Mouse (Mus musculus) midbrain, postnatal 0 days (tissue): Measurements from ENCODE around the gene Pde1c. TPM values are rescaled to one million over a fixed set of nuclear protein-coding genes. Genes with fewer than 3 reads are reported as not detected.

ENCODE experiments used
- ATAC-seq: fragments of 200-750 bp; cut with Nextera tagmentation; 2 replicates; pipeline ENCODE4 v1.8.0; 2017; ENCODE audit warnings: moderate number of reproducible peaks, mild to moderate bottlenecking, moderate TSS enrichment, moderate library complexity; ENCODE audit not compliant: low FRiP score
- DNase-seq: peaks from one replicate; pipeline ENCODE4 v3.0.0-alpha.2; 2015; ENCODE audit warnings: low spot score
- H3K27ac ChIP-seq: fragments of 300-500 bp; sonication (generic); 2 replicates; pipeline ENCODE4 v1.5.1; 2014; ENCODE audit warnings: low read depth, mild to moderate bottlenecking, low read length, mixed read lengths
- H3K27me3 ChIP-seq: fragments of 300-500 bp; sonication (generic); 2 replicates; pipeline ENCODE4 v1.6.1; 2014; ENCODE audit warnings: low read length, control low read depth, mixed read lengths; ENCODE audit not compliant: insufficient read depth
- H3K36me3 ChIP-seq: fragments of 300-500 bp; sonication (generic); 2 replicates; pipeline ENCODE4 v1.6.1; 2014; ENCODE audit warnings: low read length, control low read depth, mixed read lengths; ENCODE audit not compliant: insufficient read depth
- H3K4me1 ChIP-seq: fragments of 300-500 bp; sonication (generic); 2 replicates; pipeline ENCODE4 v1.6.1; 2014; ENCODE audit warnings: mild to moderate bottlenecking, control low read depth, antibody characterized with exemption, low read length, mixed read lengths; ENCODE audit not compliant: insufficient read depth
- H3K4me2 ChIP-seq: fragments of 300-500 bp; sonication (generic); 2 replicates; pipeline ENCODE4 v1.6.1; 2014; ENCODE audit warnings: low read depth, mild to moderate bottlenecking, low read length, mixed read lengths; ENCODE audit not compliant: poor library complexity, severe bottlenecking
- H3K4me3 ChIP-seq: fragments of 300-500 bp; sonication (generic); 2 replicates; pipeline ENCODE4 v1.5.1; 2014; ENCODE audit warnings: low read depth, mild to moderate bottlenecking, low read length, moderate library complexity
- H3K9ac ChIP-seq: fragments of 300-500 bp; sonication (generic); replicated peaks from 2 replicates; pipeline ENCODE4 v1.6.1; 2014; ENCODE audit warnings: mild to moderate bottlenecking, low read length, moderate library complexity, mixed read lengths; ENCODE audit not compliant: poor library complexity, severe bottlenecking
- H3K9me3 ChIP-seq: fragments of 300-500 bp; sonication (generic); 2 replicates; pipeline ENCODE4 v1.6.1; 2016; ENCODE audit warnings: low read length, control low read depth
- CTCF ChIP-seq: IDR thresholded peaks from 2 replicates; pipeline ENCODE4 v1.5.1; 2016; ENCODE audit warnings: antibody characterized with exemption, mild to moderate bottlenecking
- WGBS: fragments of 180-500 bp; shearing (Covaris S2); extraction: QIAGEN DNeasy Blood & Tissue Kit; methylation state at CpG from one replicate; pipeline ENCODE4 v1.1.7; 2014; 5-methylcytosine and 5-hydroxymethylcytosine counted together
- polyA plus RNA-seq: library from polyadenylated mRNA; unstranded; fragments of >200 nt; fragmentation: Nextera tagmentation; extraction: Ambion mirVana; gene quantifications from 2 replicates; pipeline ENCODE4 v1.2.1, GENCODE M21; 2015
- total RNA-seq: library from RNA; depleted of rRNA; stranded (reverse); fragments of >200 nt; gene quantifications from 2 replicates; pipeline ENCODE4 v1.2.3, GENCODE M21; 2014

Pde1c gene
- total and polyA plus RNA-seq, 2 experiments from 2014 or later, result 4.7 to 17.1 TPM

GRCm38 (mm10) chr6:56176485-56176884, 392.4 kb downstream of the Pde1c start:
- Histone ChIP-seq H3K4me2 (no peak overlapping the region), H3K4me3 (no peak overlapping the region), H3K36me3 (no peaks in the 10 kb centered on the region), H3K4me1 (no peaks in the 10 kb centered on the region), H3K27me3 (no peaks in the 10 kb centered on the region), H3K27ac (no peak overlapping the region), H3K9ac (no peak overlapping the region), H3K9me3 (no peaks in the 10 kb centered on the region)
- no peak for DNase-seq
- TF ChIP-seq CTCF, result no peak
- WGBS, result 85% methylated on average over 2 of the region's 2 CpGs
- ATAC-seq, result no peak

GRCm38 (mm10) chr6:56172172-56172571, 396.7 kb downstream of the Pde1c start:
- no peak overlapping the region for H3K9ac ChIP-seq
- no peaks in the 10 kb centered on the region for H3K4me1 ChIP-seq
- no peak overlapping the region for H3K27ac ChIP-seq
- DNase-seq, result no peak
- no peaks in the 10 kb centered on the region for H3K27me3 ChIP-seq
- no peaks in the 10 kb centered on the region for H3K36me3 ChIP-seq
- no peak for TF ChIP-seq CTCF
- H3K4me3 ChIP-seq, result no peak overlapping the region
- 78% methylated on average over 2 of the region's 2 CpGs for WGBS
- no peak overlapping the region for H3K4me2 ChIP-seq
- no peak for ATAC-seq
- H3K9me3 ChIP-seq, result no peaks in the 10 kb centered on the region

- Histone ChIP-seq H3K4me1 (no peaks in the 10 kb centered on the region), H3K9me3 (no peaks in the 10 kb centered on the region), H3K4me3 (no peak overlapping the region), H3K36me3 (no peaks in the 10 kb centered on the region), H3K27ac (no peak overlapping the region), H3K9ac (no peak overlapping the region), H3K27me3 (no peaks in the 10 kb centered on the region), H3K4me2 (no peak overlapping the region)
- no peak for ATAC-seq
- TF ChIP-seq CTCF, result no peak
- 85% methylated on average over 2 of the region's 2 CpGs for WGBS
- DNase-seq, result no peak
Measured at GRCm38 (mm10) chr6:56168736-56169135, 400.2 kb downstream of the Pde1c start.

- Histone ChIP-seq H3K9ac (no peak overlapping the region), H3K27me3 (no peaks in the 10 kb centered on the region), H3K4me3 (no peak overlapping the region), H3K4me2 (no peak overlapping the region), H3K27ac (no peak overlapping the region), H3K36me3 (no peaks in the 10 kb centered on the region), H3K9me3 (no peaks in the 10 kb centered on the region), H3K4me1 (no peaks in the 10 kb centered on the region)
- TF ChIP-seq CTCF, result no peak
- no peak for DNase-seq
- no peak for ATAC-seq
- WGBS, result 72% methylated on average over 1 of the region's 1 CpGs
Measured at GRCm38 (mm10) chr6:56158217-56158616, 410.7 kb downstream of the Pde1c start.

- Histone ChIP-seq H3K4me3 (no peak overlapping the region), H3K36me3 (no peaks in the 10 kb centered on the region), H3K4me1 (no peaks in the 10 kb centered on the region), H3K27me3 (no peaks in the 10 kb centered on the region), H3K9ac (no peak overlapping the region), H3K27ac (no peak overlapping the region), H3K9me3 (no peaks in the 10 kb centered on the region), H3K4me2 (no peak overlapping the region)
- DNase-seq, result no peak
- ATAC-seq, result no peak
- WGBS, result 89% methylated on average over 3 of the region's 3 CpGs
- TF ChIP-seq CTCF, result no peak
Measured at GRCm38 (mm10) chr6:56156836-56157235, 412.1 kb downstream of the Pde1c start.

- H3K36me3 ChIP-seq, result no peaks in the 10 kb centered on the region
- H3K9ac ChIP-seq, result no peak overlapping the region
- H3K27me3 ChIP-seq, result no peaks in the 10 kb centered on the region
- no peak for TF ChIP-seq CTCF
- 72% methylated on average over 3 of the region's 3 CpGs for WGBS
- ATAC-seq (no peak), DNase-seq (no peak)
- H3K4me3 ChIP-seq, result no peak overlapping the region
- no peak overlapping the region for H3K4me2 ChIP-seq
- no peak overlapping the region for H3K27ac ChIP-seq
- no peaks in the 10 kb centered on the region for H3K9me3 ChIP-seq
- no peaks in the 10 kb centered on the region for H3K4me1 ChIP-seq
Measured at GRCm38 (mm10) chr6:56130493-56131159, 438.3 kb downstream of the Pde1c start.
